Mouse (Mus musculus) heart, adult 2 months (tissue): ENCODE results near the gene Ccdc47. TPM values are rescaled to one million over a fixed set of nuclear protein-coding genes. Genes with fewer than 3 reads are reported as not detected.

Source experiments
- DNase-seq, 2 experiments: peaks; one replicate each; pipeline ENCODE4 v3.0.0; 2021
- H3K27ac ChIP-seq: fragments of 200-600 bp; 2 replicates; pipeline ENCODE4 v1.8.1; 2022
- H3K27me3 ChIP-seq: fragments of 200-500 bp; 2 replicates; pipeline ENCODE4 v1.6.1; 2012; ENCODE audit warnings: mild to moderate bottlenecking, low read length, inconsistent platforms, mixed read lengths; ENCODE audit not compliant: control insufficient read depth, insufficient read depth
- H3K36me3 ChIP-seq: fragments of 200-500 bp; 2 replicates; pipeline ENCODE4 v1.6.1; 2012; ENCODE audit warnings: low read length, inconsistent platforms; ENCODE audit not compliant: control insufficient read depth, insufficient read depth
- H3K4me1 ChIP-seq: fragments of 200-500 bp; 2 replicates; pipeline ENCODE4 v1.6.1; 2011; ENCODE audit warnings: low read length; ENCODE audit not compliant: control insufficient read depth, insufficient read depth
- H3K4me3 ChIP-seq: fragments of 200-600 bp; 2 replicates; pipeline ENCODE4 v1.8.1; 2022
- H3K79me2 ChIP-seq: fragments of 200-500 bp; replicated peaks from 2 replicates; pipeline ENCODE4 v1.6.1; 2012; ENCODE audit warnings: mild to moderate bottlenecking, inconsistent platforms, low read length, moderate library complexity, mixed read lengths; ENCODE audit not compliant: control insufficient read depth, insufficient read depth
- H3K9ac ChIP-seq: fragments of 200-500 bp; 2 replicates; pipeline ENCODE4 v1.6.1; 2012; ENCODE audit warnings: low read depth, mild to moderate bottlenecking, control low read depth, inconsistent platforms, low read length, mixed read lengths
- CTCF ChIP-seq: fragments of 200-600 bp; IDR thresholded peaks from 2 replicates; pipeline ENCODE4 v1.8.1; 2022; ENCODE audit warnings: antibody characterized with exemption, mild to moderate bottlenecking, moderate library complexity
- EP300 ChIP-seq: fragments of 200-500 bp; IDR thresholded peaks from 2 replicates; pipeline ENCODE4 v1.6.1; 2011; ENCODE audit warnings: low read depth, low read length, control low read depth; ENCODE audit not compliant: insufficient read depth
- POLR2A ChIP-seq: fragments of 200-500 bp; IDR thresholded peaks from 2 replicates; pipeline ENCODE4 v1.6.1; 2011; ENCODE audit warnings: mild to moderate bottlenecking, low read depth, low read length, control low read depth; ENCODE audit not compliant: insufficient read depth
- WGBS: fragments of 180-500 bp; shearing (Covaris S2); methylation state at CpG from one replicate; pipeline ENCODE4 v1.1.7; 2018; 5-methylcytosine and 5-hydroxymethylcytosine counted together
- intact Hi-C: fragments of 180-260 bp; cut with DNase I; formaldehyde crosslinking; loops from one replicate; pipeline ENCODE4 v1.15.1; 2025
- polyA plus RNA-seq: library from polyadenylated mRNA; depleted of rRNA; stranded (reverse); fragments of >200 nt; gene quantifications from 2 replicates; pipeline ENCODE4 v1.2.3, GENCODE M21; 2012; rRNA removed
- total RNA-seq, 2 experiments: library from RNA; stranded (reverse); gene quantifications; 2 replicates each; pipeline ENCODE4 v1.2.3; 2021

Ccdc47 gene
- total and polyA plus RNA-seq, 3 experiments: 23.7 to 82.2 (median 78.1) TPM

- H3K79me2 ChIP-seq: no peaks in the 10 kb centered on the region
- intact Hi-C loops: no loop called here
- TF ChIP-seq CTCF: no peak
- WGBS: 73% methylated on average over 5 of the region's 5 CpGs
- H3K9ac ChIP-seq: no peak overlapping the region
- no peak overlapping the region for H3K4me3 ChIP-seq
- no peak for DNase-seq
- H3K27ac ChIP-seq: no peak overlapping the region
- no peaks in the 10 kb centered on the region for H3K27me3 ChIP-seq
- H3K36me3 ChIP-seq: no peaks in the 10 kb centered on the region
- peaks cover 1% of the 10 kb centered on the region; the same call in 1 of the 2 replicates for H3K4me1 ChIP-seq
Measured at GRCm38 (mm10) chr11:106154091-106154490, 62.1 kb downstream of the Ccdc47 start.

DNA sequence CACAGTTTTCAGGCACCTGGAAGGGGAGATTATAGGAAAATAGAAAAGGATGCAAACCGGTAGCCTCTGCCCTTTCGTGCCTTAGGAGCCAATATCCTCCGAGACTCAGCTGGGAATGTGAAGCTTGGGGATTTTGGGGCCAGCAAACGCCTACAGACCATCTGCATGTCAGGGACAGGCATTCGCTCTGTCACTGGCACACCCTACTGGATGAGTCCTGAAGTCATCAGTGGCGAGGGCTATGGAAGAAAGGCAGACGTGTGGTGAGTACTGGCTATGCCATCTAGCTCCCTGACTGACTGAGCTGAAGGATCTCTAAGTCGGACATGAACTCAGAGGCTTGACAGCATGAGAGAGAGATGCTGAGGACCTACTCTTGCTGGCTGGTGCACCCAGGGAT lies 64.0 kb downstream of the Ccdc47 start:
- no peaks in the 10 kb centered on the region; the same call in 1 of the 2 replicates for H3K36me3 ChIP-seq
- H3K79me2 ChIP-seq: no peaks in the 10 kb centered on the region
- DNase-seq: no peak
- TF ChIP-seq CTCF (no peak), EP300 (no peak), POLR2A (no peak)
- H3K4me3 ChIP-seq: no peak overlapping the region
- no peaks in the 10 kb centered on the region for H3K27me3 ChIP-seq
- intact Hi-C loops: no loop called here
- no peak overlapping the region for H3K27ac ChIP-seq
- 72% methylated on average over 8 of the region's 8 CpGs for WGBS
- no peak overlapping the region for H3K9ac ChIP-seq
- H3K4me1 ChIP-seq: no peaks in the 10 kb centered on the region; the same call in 1 of the 2 replicates

GRCm38 (mm10) chr11:106151219-106151618 lies 64.9 kb downstream of the Ccdc47 start:
- Histone ChIP-seq H3K27ac (no peak overlapping the region), H3K27me3 (no peaks in the 10 kb centered on the region), H3K4me3 (no peak overlapping the region), H3K4me1 (no peaks in the 10 kb centered on the region; the same call in 1 of the 2 replicates), H3K9ac (no peak overlapping the region), H3K79me2 (no peaks in the 10 kb centered on the region), H3K36me3 (no peaks in the 10 kb centered on the region; the same call in 1 of the 2 replicates)
- TF ChIP-seq EP300 (no peak), CTCF (no peak), POLR2A (no peak)
- intact Hi-C loops: no loop called here
- no peak for DNase-seq
- WGBS: 82% methylated on average over 3 of the region's 3 CpGs

Other genes starting within 250 kb of the Ccdc47 start
- 10 to 100 TPM; 18.8 to 23.7 TPM for gene Ace, start 248.4 kb downstream of the Ccdc47 start, total RNA-seq
- 34.4 and 42.1 TPM in 2 replicates for gene Ace, start 248.4 kb downstream of the Ccdc47 start, polyA plus RNA-seq
- gene Ace3, start 221.7 kb downstream of the Ccdc47 start, total RNA-seq: not detected
- gene Ace3, start 221.7 kb downstream of the Ccdc47 start, polyA plus RNA-seq: not detected in 2 replicates
- not detected for gene Kcnh6, start 208.2 kb downstream of the Ccdc47 start, total RNA-seq
- gene Kcnh6, start 208.2 kb downstream of the Ccdc47 start, polyA plus RNA-seq: 0.26 and 0.39 TPM in 2 replicates
- 10 to 100 TPM; 36.5 to 39.2 TPM for gene Dcaf7, start 179.5 kb downstream of the Ccdc47 start, total RNA-seq
- 28.9 and 48.7 TPM in 2 replicates for gene Dcaf7, start 179.5 kb downstream of the Ccdc47 start, polyA plus RNA-seq
- 10 to 100 TPM; 56.4 to 59.6 TPM for gene Taco1, start 150.3 kb downstream of the Ccdc47 start, total RNA-seq
- gene Taco1, start 150.3 kb downstream of the Ccdc47 start, polyA plus RNA-seq: 32.8 and 45.3 TPM in 2 replicates
- 10 to 100 TPM; 36.0 to 38.9 TPM for gene Map3k3, start 131.7 kb downstream of the Ccdc47 start, total RNA-seq
- gene Map3k3, start 131.7 kb downstream of the Ccdc47 start, polyA plus RNA-seq: 25.1 and 39.8 TPM in 2 replicates
- gene Gm10840, start 55.5 kb downstream of the Ccdc47 start, total RNA-seq: not detected
- gene Gm10840, start 55.5 kb downstream of the Ccdc47 start, polyA plus RNA-seq: not detected in 2 replicates
- 1 to 10 TPM; 3.6 to 4.7 TPM for gene Limd2, start 55.5 kb downstream of the Ccdc47 start, total RNA-seq
- gene Limd2, start 55.5 kb downstream of the Ccdc47 start, polyA plus RNA-seq: 10.0 and 11.5 TPM in 2 replicates
- gene Strada, start 14.2 kb downstream of the Ccdc47 start, total RNA-seq: 1 to 10 TPM; 6.2 to 7.0 TPM
- 16.9 and 21.8 TPM in 2 replicates for gene Strada, start 14.2 kb downstream of the Ccdc47 start, polyA plus RNA-seq
- gene Ddx42, start 582 bp upstream of the Ccdc47 start, total RNA-seq: 10 to 100 TPM; 23.5 to 27.5 TPM
- 6.0 and 11.9 TPM in 2 replicates for gene Ddx42, start 582 bp upstream of the Ccdc47 start, polyA plus RNA-seq
- gene Ftsj3, start 39.7 kb upstream of the Ccdc47 start, total RNA-seq: 10 to 100 TPM; 20.2 to 21.6 TPM
- 10.2 and 15.2 TPM in 2 replicates for gene Ftsj3, start 39.7 kb upstream of the Ccdc47 start, polyA plus RNA-seq
- 100 to 1,000 TPM in 1 of 2 experiments, 10 to 100 TPM in 1; 91.8 to 104 TPM for gene Psmc5, start 39.8 kb upstream of the Ccdc47 start, total RNA-seq
- 54.5 and 83.5 TPM in 2 replicates for gene Psmc5, start 39.8 kb upstream of the Ccdc47 start, polyA plus RNA-seq
- 10 to 100 TPM; 16.6 to 17.2 TPM for gene Smarcd2, start 56.6 kb upstream of the Ccdc47 start, total RNA-seq
- gene Smarcd2, start 56.6 kb upstream of the Ccdc47 start, polyA plus RNA-seq: 39.2 and 49.2 TPM in 2 replicates
- gene Tcam1, start 60.3 kb upstream of the Ccdc47 start, total RNA-seq: not detected
- gene Tcam1, start 60.3 kb upstream of the Ccdc47 start, polyA plus RNA-seq: 0.10 TPM in 1 of 2 replicates, not detected in the other
- gene Gh, start 85.5 kb upstream of the Ccdc47 start, total RNA-seq: not detected
- gene Gh, start 85.5 kb upstream of the Ccdc47 start, polyA plus RNA-seq: not detected in 2 replicates
- 1 to 10 TPM; 1.7 to 3.0 TPM for gene Cd79b, start 98.4 kb upstream of the Ccdc47 start, total RNA-seq
- 3.4 and 10.1 TPM in 2 replicates for gene Cd79b, start 98.4 kb upstream of the Ccdc47 start, polyA plus RNA-seq
- gene Scn4a, start 136.9 kb upstream of the Ccdc47 start, total RNA-seq: 10 to 100 TPM; 22.1 to 22.8 TPM
- 11.9 and 20.7 TPM in 2 replicates for gene Scn4a, start 136.9 kb upstream of the Ccdc47 start, polyA plus RNA-seq
- under 1 TPM; 0.37 to 0.48 TPM for gene Prr29, start 149.1 kb upstream of the Ccdc47 start, total RNA-seq
- gene Prr29, start 149.1 kb upstream of the Ccdc47 start, polyA plus RNA-seq: 7.9 and 10.4 TPM in 2 replicates
- gene Icam2, start 171.7 kb upstream of the Ccdc47 start, total RNA-seq: 10 to 100 TPM; 22.0 to 22.4 TPM
- 46.8 and 60.4 TPM in 2 replicates for gene Icam2, start 171.7 kb upstream of the Ccdc47 start, polyA plus RNA-seq